Mouse (Mus musculus) kidney, postnatal 14 days (tissue): ENCODE data around the gene Sp3.
"Not testable (repeated sequence)": the region's sequence is repeated elsewhere in the genome, so short reads cannot be mapped to it uniquely, and the experiment has no call there.

Experiments
- DNase-seq: peaks from one replicate; pipeline ENCODE4 v3.0.0; 2022; ENCODE audit warnings: mixed read lengths

Sp3 gene

DNA sequence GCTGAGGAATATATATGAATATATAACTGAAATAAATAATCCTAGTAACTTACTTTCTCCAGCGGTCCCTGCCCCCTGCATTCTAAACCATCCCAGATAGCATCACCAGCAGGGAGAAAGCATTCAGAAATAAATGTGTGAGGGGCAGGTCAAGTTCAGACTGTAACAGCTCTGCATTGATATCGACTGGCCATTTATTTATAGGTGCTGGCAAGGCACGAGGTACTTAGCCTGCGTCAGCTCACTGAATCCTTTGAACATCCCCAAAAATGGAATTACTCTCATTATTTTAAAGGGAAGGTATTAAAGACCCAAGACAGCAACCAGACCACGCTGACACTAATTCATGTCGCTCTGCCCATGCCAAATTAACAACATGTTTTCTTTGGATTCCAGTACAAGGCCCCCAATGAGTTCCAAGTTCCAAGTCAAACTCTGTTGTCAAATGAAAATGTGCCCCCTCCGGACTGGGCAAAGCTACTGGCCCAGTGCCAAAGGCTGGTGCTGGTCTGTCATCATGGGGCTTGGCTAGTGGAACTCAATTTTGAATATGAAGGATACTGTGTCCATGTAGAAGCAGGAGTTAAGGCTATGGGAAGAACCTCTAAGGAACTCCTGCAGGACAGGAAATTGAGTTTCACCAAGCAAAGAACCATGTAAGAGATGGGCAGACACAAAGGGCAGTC, 64.9 kb downstream of the Sp3 start:
- DNase-seq = no peak

DNA sequence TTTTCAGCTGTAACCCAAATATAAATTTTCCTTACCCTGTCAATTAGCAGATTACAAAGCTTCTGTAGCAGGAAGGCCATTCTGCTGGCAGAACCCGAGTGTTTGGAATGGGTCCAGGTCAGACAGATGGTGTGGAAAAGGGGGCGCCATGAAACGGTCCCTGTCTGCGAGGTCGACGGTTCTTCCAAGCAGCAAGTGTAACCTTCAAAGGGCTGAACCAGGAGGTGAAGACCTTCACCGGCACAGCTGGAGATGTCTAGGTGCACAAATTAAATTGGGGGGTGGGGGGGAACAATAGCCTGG, 66.8 kb downstream of the Sp3 start:
- no peak for DNase-seq

DNA sequence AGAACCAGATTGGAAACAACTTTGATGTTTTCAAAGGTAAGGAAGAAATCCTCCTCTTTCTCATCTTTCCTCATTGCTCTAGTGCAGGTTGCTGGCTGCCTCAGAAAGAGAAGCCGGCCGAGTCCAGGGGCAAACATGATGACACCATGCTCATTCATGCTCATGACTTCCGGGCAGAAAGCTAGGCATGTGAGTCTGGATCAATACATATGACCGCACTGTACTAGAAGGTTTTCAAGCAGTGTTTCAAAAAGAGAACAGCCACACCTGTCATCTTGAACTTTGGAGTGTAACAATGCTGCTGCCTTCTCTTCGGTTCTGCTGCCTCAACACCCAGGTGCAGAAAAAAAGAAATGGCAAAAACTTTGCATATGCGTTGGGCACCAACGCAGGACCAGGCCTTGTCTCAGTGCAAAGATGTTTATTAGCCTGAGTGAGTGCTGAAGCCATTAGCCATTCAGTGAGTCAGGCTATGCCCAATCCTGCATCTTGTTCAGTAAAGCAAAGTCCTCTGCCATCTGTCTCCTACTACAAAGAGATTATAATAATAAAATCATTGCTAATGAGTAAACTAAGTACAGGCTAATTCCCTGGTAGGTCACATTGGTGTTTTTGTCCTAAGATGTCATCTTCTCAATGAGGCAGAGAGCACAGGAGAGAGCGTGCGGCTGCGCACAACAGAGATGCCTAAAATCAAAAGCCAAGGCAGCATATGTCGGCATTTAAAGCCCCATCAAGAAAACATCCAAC, 67.4 kb downstream of the Sp3 start:
- DNase-seq = no peak

GRCm38 (mm10) chr2:72911527-72911926, 68.7 kb downstream of the Sp3 start:
- no peak for DNase-seq

GRCm38 (mm10) chr2:72909046-72909445, 71.2 kb downstream of the Sp3 start:
- DNase-seq = no peak

DNA sequence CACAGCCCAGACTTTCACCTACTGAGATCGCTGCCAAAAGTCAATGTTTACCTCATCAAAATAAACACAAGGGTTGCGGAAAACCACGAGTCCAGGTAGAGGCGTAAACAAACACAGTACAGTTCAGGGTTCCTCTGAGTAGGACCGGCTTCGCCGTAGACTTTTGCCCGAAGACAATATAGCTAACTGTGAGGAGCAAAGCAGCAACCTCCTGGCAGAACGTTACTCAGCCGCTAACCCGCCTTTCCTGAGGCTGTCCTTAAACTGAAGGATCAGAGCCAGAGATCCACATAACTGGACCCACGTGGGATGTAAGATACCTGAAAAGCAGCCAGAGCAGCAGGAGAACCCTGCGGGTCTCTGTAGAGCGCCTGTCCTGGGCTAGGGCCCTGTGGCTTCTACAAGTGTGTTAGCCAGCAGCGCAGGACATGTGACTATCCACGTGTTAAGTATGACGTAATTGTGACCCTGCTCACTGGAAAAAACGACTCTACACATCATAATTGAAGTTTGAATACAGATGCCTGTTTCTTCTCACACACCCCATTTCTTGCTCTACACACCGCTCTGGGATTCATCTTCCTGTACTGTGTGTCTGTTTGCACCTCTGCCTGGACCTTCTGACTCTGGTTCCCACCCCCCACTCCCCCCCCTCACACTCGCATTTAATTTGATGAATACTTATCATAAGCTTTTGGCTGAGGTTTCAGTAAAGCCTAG, 71.9 kb downstream of the Sp3 start:
- DNase-seq = peak; percentile 47

GRCm38 (mm10) chr2:72906745-72907144, 73.5 kb downstream of the Sp3 start:
- no peak for DNase-seq

GRCm38 (mm10) chr2:72902816-72903680, 77.2 kb downstream of the Sp3 start:
- not testable (repeated sequence) for DNase-seq

GRCm38 (mm10) chr2:72898782-72899305, 81.4 kb downstream of the Sp3 start:
- no peak for DNase-seq

- no peak for DNase-seq
These were observed 82.0 kb downstream of the Sp3 start for GRCm38 (mm10) chr2:72898094-72898781.

GRCm38 (mm10) chr2:72889806-72890205, 90.4 kb downstream of the Sp3 start:
- DNase-seq = no peak
